Mouse (Mus musculus) layer of hippocampus, adult 18-20 months (tissue): ENCODE measurements around the gene Cep295nl. TPM values are rescaled to one million over a fixed set of nuclear protein-coding genes. Genes with fewer than 3 reads are reported as not detected.
"Not testable (repeated sequence)": the region's sequence is repeated elsewhere in the genome, so short reads cannot be mapped to it uniquely, and the experiment has no call there.

Experiments
- DNase-seq, 2 experiments: peaks; one replicate each; pipeline ENCODE4 v3.0.0; 2022; ENCODE audit warnings: low spot score in 2 of 2
- total RNA-seq, 2 experiments: library from RNA; stranded (reverse); gene quantifications; 2 replicates each; pipeline ENCODE4 v1.2.3; 2021

The Cep295nl gene
- total RNA-seq, 2 experiments from 2014 or later: 0.61 to 1.2 TPM

- DNase-seq: no peak
These were observed 19.7 kb downstream of the Cep295nl start for GRCm38 (mm10) chr11:118322647-118323046.

GRCm38 (mm10) chr11:118321971-118322370 is 20.3 kb downstream of the Cep295nl start:
- no peak for DNase-seq

DNA sequence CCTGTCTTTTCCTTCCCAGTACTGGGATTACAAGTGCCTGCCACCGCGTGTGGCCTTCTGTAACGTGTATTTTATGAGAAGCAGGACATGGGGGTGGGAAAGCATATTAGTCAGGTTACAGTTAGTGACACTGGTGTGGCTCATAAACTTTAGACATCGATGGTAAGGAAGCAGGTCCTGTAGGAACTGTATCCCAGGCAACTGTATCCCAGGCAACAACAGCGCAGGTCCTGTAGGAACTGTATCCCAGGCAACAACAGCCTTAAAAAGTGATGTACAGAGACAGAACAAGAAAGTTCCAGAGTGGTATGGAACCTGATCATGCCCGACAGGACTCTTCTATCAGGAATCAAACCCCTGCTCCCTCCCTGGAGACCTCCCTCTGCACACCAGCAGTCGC is 20.8 kb downstream of the Cep295nl start:
- DNase-seq: peak in 1 of 2 experiments; percentile 60

DNA sequence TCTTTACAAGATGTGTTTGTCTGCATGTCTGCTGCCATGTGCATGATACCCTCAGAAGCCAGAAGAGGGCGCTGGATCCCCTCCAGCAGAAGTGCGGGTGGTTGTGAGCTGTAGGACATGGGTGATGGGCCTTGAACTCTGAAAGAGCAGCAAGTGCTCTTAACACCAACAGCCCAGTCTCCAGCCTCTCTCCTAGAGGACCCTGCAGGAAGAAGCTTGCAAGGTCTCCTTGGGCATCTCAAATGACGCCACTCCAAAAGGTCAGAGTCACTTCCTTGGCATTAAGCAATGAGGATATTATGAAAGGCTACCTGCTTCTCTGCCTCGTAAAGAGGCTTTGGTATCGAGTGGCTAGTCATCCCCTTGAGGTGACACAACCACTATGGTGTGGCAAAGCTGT is 23.6 kb downstream of the Cep295nl start:
- peak in 1 of 2 experiments; percentile 43 for DNase-seq

DNA sequence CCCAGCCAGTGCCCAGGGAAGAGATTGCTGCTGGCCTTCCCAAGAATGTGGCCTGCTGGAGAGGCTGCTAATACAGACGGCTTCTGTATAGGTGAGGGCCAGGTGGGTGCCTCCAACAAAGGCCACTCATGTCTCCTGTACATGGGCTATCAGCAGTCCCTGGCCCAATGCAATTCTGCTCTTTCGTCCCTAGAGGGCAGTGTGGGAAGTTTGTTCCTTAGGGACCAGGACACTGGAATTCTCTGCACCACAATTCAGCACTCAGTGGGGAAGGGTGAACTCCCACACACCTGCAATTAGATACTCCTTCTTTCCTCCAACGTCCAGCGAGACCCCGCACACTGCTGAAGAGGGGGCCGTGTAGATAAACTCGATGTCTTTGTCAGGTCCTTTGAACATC is 25.2 kb downstream of the Cep295nl start:
- peak; percentile 38 to 75 for DNase-seq

DNA sequence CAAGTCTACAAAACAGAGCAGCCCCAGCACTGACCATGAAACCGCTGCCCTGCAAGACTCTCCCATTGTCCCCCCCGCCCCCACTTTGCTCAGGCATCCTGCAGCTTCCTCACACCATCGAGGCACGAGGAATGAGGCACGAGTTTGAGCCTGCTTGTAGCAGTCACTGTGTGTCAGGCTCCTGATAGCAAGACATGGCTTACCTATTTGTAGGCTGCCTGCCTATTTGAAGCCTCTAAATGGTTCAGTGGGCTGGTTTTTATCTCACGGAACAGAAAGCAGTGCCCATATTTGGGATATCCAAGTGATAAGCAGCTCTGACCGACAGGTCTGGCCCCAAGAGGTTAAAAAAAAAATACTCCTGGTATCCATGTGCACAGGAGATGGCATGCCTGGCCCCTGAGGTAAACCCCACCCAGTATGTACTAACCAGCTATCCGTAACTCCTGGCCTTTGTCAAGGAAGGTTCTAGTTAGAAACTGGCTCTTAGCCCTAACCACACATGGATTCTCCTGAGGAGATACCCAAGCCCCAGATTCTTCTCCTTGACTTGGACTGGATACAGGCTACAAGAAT is 26.0 kb downstream of the Cep295nl start:
- DNase-seq: no peak

- no peak for DNase-seq
These were observed 30.1 kb downstream of the Cep295nl start for GRCm38 (mm10) chr11:118312132-118312723.

GRCm38 (mm10) chr11:118307962-118308361 is 34.3 kb downstream of the Cep295nl start:
- DNase-seq: not testable (repeated sequence)

GRCm38 (mm10) chr11:118303959-118304358 is 38.3 kb downstream of the Cep295nl start:
- DNase-seq: not testable (repeated sequence)

- no peak for DNase-seq
These were observed 43.5 kb downstream of the Cep295nl start for GRCm38 (mm10) chr11:118298810-118299209.

GRCm38 (mm10) chr11:118297967-118298366 is 44.3 kb downstream of the Cep295nl start:
- DNase-seq: no peak

GRCm38 (mm10) chr11:118295026-118295425 is 47.3 kb downstream of the Cep295nl start:
- DNase-seq: no peak

DNA sequence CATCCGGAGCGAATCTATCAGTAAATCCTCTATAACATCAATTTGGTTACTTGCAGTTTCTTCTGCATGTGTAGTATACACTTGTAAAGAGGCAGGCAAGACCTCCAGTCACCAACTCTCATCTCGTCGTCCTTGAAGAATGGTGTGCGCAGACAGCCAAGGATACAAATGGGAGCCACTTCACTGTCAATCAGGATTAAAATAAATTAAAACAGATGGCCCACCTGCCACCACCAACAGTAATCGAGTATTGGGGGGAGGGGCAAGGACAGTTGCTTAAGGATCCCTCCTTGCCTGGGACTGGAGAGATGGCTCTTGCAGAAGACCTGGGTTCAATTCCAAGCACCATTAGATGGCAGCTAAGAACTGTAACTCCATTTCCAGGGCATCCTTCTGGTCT is 49.6 kb downstream of the Cep295nl start:
- no peak for DNase-seq

GRCm38 (mm10) chr11:118289999-118290889 is 52.1 kb downstream of the Cep295nl start, which contains the start of gene Usp36:
Gene Usp36 (minus strand): TSS chr11:118290244.
- peak; percentile 100 for DNase-seq

GRCm38 (mm10) chr11:118289562-118289961 is 52.7 kb downstream of the Cep295nl start:
- DNase-seq: no peak

DNA sequence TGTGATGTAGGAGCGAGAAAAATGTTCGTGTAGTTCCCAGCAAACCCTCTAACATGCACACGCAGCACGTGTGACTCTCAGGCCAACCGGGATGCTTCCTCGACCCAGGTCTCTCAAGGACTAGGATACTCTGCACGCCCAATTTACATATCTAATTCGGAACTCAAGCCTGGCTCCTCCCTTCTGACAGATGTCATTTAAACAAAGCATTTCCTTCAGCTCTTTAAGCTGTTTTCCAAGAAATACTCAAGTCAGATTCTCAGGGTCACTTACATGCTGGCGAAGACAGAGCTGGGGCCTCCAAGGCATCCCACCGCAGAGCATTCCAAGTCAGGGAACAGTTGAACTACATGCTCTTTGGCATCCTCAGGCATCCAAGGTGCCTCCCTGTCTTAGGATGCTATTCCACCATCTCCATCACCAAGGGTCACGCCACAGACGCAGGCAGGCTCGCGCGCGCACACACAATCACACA is 53.2 kb downstream of the Cep295nl start:
- no peak for DNase-seq

GRCm38 (mm10) chr11:118287573-118287972 is 54.7 kb downstream of the Cep295nl start:
- no peak for DNase-seq

DNA sequence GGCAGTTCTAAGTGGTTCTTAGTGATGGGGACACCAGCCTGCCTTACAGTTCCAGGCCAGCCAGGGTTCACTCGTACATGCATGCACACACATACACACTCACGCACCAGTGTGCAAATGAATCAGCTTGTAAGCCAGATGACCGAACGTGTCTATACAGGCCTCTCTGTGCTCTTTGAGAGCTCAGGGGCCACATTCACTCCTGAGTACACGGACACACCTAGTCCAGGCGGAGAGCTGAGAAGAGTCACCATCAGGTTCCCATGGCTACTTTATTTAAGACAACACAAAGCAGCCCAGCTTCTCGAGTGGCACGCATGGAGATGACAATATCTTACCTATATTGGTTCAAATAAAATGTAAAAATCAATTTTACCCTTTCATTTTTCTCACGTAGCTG is 55.9 kb downstream of the Cep295nl start:
- DNase-seq: no peak

DNA sequence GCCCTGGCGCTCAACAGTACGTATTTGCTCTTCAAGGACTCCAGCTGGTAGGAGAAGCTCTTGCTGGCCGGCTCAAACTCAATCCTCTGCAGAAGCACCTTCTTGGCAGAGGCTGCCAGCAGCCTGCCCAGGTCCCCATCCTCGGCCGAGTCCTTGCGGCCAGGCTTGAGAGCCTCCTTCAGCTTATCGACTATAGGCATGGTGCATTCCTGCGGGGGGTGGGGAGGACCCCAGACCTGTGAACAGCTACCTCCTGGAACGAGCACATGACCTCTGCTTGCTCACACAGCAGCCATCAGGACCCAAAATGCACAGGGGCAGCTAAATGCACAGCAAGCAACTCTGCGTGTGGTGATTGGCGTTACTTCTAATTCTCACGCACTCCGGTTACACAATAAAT is 56.5 kb downstream of the Cep295nl start:
- no peak for DNase-seq
